Mouse (Mus musculus) spleen, postnatal 14 days (tissue): ENCODE data around the gene Smo.

Source experiments
- DNase-seq, 2 experiments: peaks; one replicate each; pipeline ENCODE4 v3.0.0; 2021 to 2022; ENCODE audit warnings: low spot score in 2 of 2

Smo gene

DNA sequence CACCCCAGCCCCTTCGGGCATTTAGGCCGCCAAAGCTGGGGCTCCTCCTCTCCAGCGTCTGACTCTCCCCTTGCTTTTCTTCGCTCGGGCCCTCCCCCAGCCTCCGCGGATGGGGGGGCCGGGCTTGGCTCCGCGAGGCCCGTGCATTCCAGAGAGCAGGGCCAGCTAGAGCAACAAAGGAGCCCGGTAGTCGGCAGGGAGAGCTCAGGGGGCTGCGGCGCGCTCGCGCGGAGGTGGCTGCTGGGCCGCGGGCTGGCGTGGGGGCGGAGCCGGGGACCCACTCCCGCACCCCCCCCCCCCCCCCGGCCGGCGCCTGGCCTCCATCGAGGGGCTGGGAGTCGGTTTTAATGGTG lies at the start of gene Smo:
Gene Smo, plus strand, starts transcription at position 168 of the 353 bp plus-strand sequence.
- DNase-seq: no peak

DNA sequence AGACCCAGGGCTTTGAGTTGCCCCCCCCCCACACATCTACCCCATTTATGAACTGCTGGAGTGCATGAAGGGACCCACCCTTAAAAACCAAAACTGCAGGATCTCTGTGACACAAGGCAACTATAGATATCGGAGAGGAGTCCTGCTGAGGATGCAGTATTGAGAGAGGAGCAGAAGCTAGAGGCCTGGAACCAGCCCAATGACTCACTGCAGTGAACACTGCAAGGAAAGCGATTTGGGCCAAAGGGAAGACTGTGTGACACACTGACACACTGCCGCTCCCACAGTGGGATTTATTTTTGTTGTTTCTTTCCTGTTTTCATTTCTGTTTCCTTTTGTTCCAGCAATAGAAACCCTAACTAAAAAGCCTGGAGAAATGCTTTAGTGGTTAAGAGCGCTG lies 49.4 kb upstream of the Smo start:
- DNase-seq: no peak

DNA sequence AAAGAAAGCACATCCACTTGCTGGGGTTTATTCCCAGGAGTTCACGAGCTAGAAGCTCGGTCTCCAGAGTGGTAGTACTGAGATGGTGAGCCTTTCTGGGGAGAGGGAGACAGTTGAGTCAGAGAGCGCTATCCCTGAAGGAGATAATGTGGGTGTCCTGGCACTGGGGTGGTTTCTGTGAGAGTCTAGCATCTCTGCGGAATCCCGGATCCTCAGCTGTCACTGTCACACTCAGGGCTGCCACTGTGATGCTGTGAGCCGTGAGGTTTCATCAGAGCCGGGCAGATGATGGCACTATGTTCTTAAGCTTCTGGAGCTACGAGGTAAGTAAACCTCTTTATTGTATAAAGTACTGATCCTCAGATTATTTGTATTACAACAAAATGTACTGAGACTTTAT lies 45.8 kb upstream of the Smo start:
- DNase-seq: no peak

DNA sequence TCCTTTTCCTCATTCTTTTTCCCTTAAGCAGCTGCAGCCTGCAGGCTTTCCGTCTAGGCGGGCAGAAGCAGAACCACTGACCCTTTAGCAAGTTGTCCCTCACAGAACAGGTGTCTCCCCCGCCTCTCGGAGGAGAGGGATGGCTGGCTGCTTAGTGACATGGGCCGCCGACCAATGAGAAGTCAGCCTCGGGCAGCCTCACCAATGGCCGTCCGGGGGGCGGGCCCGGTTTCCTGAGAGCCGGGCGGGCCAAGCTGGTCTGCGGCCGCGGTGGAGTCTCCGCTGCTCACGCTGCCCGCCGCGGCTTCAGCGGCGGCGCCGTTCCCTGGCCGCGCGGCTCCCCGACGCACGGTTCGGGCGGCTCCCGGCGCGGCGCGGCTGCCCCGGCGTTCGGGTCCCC lies 41.4 kb upstream of the Smo start, which contains the start of gene Tspan33:
Gene Tspan33, plus strand, starts transcription at position 270 of the 400 bp plus-strand sequence.
- DNase-seq: peak; percentile 89 to 90

DNA sequence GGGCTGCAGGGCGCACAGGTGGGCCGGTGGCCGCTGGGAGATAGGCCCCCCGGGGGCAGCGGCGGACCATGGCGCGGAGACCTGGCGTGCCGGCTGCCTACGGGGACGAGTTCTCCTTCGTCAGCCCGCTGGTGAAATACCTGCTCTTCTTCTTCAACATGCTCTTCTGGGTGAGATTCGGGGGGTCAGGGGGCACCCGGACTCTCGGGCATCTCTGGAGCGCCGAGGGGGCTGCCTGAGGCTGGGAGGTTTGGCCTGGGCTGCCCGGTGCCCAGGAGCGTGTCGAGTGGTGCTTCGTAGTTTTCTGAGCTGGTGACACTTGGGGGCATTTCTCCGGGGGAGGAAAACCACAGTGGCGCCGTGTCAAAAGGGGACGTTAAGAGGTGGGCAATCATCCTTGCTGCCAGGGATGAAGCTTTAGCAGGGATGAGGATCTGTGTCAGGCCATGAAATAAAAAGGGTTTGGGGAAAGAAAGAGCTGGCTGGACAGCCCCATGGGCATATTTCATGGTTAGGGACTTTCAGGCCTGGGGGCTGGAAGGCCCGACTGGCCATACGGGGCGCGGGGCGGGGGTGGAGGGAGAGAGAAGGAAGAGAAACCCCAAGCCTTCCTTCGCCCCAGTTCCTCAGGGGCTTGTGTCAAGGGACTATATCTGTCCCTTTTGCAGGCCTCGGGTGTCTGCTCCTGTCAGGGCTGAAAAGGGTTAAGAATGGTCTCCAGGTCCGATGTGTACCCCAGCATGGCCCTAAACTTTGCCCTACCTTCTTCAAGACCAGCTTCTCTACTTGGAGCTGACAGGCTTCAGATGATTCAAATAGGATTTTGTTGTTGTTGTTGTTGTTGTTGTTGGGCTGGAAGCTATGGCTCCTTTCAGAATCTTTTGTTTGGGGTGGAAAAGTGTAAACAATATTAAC lies 40.7 kb upstream of the Smo start:
- DNase-seq: no peak

DNA sequence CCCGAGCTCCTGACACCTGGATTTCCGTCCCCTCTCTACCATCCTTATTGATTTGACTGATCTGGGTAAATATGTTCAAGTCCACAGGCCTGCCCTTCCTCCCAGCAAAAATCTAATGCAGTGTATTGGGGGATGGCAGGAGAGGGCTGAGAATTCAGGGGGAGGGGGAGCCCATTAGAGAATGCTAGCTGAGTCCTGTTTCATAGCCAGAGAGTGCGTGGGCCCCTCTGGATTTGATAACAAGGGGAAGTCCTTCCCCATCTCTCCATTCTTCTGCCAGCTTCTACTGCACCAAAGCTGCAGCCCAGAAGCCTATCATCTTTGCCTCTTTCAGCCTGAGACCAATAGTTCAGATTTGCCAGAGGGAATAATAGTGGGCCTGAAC lies 40.0 kb upstream of the Smo start:
- no peak for DNase-seq

DNA sequence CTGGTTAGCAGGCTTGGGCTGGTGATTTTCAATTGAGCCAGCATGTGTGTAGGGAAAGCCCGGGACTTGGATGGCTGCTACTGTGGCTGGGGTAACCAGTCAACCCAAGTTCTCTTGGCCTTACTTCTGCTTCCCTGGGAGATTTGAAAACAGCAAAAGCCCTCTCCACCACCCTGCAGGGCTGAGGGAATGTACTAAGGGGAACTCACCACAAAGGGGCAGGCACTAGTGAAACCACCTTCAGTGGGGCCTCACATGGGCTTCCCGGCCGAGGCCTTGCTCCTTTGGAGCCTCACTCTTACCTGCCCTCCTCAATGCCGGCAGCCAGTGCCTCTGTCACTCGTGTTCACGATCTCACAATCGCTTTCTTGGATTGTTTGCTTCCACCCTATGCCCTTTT lies 39.3 kb upstream of the Smo start:
- DNase-seq: peak in 1 of 2 experiments; percentile 29

DNA sequence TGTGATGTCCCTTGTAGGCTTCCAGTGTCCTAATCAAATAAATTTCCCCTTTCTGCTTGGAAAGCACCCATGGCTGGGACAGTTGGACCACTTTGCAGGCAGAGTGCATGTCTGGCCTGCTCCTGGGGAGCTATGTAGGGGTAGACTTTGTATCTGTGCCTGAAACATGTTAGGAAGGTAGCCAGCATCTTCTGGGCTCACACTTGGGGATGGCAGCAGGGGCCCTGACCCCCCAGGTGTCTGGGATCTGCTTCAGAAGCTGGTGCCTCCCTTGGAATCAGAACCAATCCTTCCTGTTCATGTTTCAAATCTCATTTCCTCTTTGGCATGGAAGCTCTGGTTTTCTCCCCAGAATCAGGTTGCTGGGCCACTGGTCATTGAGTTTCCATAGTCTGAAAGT lies 38.2 kb upstream of the Smo start:
- DNase-seq: no peak

DNA sequence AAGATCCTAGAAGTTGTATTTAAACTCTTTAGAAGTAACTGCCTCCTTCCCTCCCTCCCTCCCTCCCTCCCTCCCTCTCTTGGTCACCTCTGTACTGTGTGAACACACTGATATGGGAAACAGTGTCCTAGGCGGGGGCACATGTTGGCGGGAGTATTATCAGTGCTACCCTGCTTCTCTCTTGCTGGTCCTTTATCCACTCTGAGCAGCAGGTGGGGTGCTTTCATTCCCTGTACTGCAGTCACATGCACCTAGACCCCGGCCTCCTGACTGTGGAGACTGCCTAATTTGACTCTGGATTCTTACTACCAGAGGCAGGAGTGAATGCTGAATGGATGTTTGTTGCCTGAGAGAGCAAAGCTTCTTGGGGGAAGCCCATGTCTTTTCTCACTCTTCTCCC lies 37.8 kb upstream of the Smo start:
- DNase-seq: peak in 1 of 2 experiments; percentile 24

DNA sequence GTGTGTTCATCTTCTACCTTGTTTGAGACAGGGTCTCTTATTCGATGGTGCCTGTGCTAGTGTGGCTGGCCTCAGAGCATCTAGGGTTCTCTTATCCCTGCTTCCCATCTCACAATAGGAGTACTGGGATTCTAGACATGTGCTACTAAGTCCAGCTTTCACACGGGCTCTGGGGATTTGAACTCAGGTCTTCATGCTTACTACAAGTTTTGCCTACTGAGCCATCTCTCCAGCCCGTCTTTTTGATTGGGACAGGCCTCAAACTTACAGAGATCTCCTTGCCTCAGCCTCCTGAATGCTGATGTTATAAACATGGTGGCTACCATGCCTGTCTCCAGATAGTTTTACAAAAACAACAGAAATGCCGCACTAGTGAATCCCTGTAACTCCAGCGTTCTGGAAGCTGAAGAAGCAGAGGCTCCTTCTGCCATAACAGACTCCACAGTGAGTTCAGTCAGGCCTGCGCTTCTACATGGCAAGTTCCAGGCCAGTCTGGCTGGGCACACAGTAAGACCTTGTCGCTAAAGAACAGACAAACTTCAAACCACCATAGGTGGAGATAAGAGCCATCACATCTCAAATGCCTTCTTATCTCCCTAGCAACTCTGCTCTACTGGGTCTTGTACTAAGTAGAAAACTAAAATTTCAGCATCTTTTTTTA lies 36.1 kb upstream of the Smo start:
- DNase-seq: no peak

DNA sequence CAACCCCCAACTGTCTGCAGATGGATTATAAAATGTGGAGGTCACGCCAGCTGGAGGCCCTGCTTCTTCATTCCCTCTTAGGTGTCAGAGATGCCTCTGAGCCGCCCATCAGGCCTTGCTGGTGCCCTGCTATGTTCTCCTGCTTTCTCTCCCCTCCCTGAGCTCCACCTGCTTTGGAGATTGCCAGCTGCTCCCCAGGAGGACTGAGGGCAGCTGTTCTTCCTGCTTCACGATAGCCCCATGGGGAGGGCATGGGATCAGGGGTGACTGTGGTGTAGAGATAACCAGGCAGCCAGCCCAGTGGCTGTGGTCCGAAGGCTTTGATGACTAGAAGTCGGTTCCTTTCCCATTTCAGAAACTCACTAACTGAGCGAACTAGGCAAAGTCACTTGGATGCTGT lies 34.3 kb upstream of the Smo start:
- peak; percentile 61 to 70 for DNase-seq

DNA sequence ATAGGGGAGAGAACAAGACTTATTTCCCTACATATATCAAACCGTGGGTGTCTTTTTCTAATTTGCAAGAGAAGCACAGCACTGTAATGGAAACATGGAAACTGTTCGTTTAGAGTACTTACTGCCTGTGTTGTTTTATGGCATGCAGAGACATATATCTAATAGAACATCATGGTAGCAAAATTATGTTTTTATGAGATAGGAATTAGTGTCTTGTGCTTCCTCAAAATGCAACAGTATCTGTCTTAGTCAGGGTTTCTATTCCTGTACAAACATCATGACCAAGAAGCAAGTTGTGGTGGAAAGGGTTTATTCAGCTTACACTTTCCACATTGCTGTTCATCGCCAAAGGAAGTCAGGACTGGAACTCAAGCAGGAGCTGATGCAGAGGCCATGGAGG lies 33.2 kb upstream of the Smo start:
- DNase-seq: no peak

DNA sequence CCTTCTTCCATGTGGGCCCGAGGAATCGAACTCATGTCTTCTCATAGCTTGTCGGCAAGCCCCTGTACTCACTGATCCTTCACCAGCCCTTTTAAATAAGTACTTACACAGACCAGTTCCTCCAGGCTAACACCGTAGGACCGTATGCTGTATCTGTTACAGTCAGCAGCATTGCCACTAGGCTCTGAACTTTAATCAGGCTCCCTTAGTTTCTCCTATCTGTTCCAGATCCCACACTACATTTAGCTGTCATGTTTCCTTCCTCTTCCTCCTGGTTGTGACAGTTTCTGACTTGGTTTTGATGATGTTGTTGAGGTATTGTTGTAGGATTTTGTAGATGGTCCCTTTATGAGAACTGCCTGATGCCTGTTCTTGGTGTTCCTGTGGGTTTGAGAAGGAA lies 31.2 kb upstream of the Smo start:
- no peak for DNase-seq

DNA sequence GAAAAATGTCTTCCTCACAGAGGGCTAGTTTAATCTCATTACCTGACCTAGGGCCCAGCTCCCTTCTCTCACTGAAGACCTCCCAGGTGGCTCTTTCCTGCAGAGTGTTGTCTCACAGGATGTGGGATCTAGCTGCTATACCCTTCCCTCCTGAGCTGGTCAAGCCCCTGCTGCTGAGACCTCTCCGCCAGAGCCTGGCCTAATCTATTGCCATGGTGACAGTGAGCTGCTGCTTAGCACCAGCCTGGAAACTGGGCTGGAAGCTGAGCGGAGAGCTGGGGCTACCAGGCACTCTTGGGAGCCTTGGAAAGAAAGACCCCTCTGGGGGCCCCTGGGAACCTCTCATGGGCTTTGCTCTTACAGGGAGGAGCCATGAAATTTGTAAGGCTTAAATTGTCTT lies 27.4 kb upstream of the Smo start:
- DNase-seq: no peak

DNA sequence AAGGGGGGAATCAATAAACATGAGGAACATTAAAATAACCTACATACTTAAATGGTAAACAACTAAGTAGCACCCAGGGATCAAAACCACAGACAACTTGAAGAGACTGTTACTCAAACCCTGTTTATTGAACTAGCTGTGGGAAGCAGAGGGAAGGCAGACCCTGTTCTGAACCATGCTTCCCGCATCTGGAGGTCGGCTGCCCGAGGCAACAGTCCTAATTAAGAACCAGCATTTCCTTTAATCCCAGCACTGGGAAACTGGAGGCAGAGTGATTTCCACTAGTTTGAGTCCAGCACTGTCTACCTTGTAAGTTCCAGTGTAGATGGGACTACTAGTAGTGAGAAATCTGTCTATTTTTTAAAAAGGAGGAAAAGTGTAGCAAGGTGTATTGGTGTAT lies 24.0 kb upstream of the Smo start:
- DNase-seq: no peak

DNA sequence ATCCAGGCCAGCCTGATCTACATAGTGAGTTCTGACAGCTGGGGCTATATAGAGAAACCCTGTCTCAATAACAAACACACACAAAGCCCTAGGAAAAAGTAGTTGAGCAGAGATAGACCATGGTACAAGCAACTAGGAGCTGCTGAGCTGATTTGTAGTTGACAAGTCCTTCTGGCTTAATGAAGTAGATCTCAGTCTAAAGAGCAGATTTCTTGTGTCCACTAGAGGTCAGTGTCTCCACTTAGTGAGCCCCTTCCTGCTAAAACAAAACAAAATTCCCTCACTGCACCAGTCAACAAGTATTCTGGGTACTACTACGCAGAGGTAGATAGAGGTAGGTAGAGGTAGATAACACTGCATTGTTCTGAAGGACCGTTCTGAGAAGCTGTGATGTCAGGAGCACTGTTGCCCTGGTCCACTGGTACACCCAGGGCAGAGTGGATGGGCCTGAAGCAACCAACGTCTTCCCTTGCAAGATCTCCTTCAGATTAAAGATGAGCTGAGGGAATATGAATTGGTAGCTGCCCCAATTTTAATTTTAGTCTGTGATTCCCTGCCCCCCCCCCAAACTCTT lies 23.2 kb upstream of the Smo start:
- no peak for DNase-seq

DNA sequence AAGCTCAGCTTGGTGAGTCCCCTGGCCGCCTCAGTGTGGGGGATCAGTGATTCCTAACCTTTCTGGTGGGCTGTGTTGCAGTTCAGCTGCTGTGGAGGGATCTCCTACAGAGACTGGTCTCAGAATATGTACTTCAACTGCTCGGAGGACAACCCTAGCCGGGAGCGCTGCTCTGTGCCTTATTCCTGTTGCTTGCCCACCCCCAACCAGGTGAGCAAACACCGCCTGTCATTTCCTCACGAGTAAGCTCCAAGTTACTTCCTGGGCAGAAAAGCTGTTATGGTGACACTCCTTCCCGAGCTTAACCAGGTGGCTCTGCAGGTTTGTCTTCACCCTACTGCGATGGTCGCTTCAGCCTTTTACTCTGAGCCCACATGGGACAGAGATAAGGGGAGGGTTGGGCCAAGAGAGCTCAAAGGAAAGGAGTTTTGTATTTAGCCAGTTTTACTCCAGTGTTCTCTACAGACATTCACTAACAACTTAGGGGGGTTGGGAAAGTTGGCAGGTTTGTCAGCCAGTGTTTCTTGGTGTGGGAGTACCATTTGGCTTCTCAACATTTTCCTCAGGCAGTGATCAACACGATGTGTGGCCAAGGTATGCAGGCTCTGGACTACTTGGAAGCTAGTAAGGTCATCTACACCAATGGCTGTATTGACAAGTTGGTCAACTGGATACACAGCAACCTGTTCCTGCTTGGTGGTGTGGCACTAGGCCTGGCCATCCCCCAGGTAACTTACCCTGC lies 18.5 kb upstream of the Smo start:
- DNase-seq: no peak

DNA sequence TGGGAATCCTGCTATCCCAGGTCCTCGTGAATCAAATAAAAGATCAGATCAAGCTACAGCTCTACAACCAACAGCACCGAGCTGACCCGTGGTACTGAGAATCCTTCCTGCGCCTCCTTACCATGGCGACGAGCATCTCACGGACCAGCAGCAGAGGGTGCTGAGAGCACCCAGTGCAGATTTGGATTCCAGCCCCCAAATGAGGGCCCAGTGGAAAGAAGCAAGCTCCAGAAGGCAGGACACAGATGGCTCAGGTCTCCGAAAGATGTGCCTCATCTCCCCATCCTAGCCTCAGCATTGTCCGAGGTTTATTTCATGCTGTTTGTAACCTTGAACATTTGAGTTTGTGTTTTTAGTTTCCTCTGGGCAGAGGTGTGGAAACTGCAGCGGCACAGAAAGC lies 17.8 kb upstream of the Smo start:
- no peak for DNase-seq

DNA sequence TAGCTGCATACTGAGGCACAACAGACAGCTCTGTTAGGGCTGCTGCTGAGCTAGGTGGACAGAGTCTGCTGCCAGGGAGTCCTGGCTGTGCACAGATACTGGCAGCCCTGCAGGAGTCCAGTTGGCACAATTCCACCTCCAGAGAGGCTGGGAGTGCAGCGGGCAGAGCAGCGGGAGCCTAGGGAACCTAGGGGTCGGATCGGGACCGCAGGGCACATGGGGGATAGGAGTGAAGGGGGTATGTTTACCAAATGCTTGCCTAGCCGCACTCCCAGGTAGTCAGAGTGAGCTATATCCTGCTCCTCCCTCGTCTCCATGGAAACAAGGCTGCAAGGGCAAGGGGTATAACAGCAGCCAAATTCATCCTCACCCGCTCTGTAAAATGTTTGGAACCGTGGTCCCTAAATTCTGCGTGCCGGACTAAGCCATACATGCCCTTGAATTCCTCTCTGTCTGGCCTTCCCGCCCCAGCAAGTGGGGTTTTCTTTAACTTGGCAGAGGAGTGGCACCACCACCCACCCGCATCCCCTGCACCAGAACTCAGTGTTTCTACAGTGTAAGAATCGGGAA lies 17.3 kb upstream of the Smo start:
- no peak for DNase-seq

DNA sequence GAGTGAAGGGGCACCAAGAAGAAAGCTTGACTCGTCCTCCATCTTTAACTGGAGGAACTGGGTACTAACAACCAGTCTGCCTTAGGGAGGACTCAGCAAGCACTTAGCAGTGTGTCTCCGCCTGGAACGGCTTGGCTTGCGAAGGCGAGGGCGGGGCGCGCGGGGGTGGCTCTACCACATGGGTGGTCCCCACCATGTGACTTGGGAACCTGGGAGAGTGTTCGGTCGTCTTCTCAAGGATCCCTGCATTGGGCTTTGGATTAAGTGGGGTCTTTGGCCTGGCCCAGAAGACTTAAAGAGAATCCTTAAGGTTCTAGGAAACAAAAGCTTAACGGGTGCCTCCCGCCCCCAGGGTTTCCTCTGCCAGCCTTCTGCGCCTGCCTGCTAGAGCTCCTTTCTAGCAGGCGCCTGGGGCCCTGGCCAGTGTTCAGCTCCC lies 16.4 kb upstream of the Smo start:
- no peak for DNase-seq

DNA sequence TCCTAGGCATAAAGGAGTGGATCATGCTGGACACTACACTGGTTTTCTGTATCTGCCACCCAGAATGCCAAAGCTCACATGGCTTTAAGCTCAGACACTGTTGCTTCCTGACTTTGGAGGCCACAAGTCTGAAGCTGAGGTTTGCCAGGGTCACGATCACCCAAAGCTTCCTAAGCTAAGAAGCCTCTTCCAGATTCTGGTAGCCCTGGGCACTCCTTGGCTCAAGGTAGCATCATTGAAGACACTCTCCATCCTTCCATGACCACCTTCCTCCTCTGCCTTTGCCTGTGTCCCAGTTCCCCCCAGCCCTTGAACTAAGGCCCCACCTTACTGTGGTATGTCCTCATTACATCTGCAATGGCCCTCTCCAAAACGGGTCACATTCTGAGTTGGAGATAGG lies 13.4 kb upstream of the Smo start:
- DNase-seq: no peak
